Mouse (Mus musculus): ENCODE results near the gene Gm13698.
"Not testable (repeated sequence)": the region's sequence is repeated elsewhere in the genome, so short reads cannot be mapped to it uniquely, and the experiment has no call there.

GRCm38 (mm10) chr2:83955393-83955792, at the start of gene Gm13698:
- TF ChIP-seq CTCF (IDR thresholded peaks at IDR 0.05; ENCODE audit: borderline replicate concordance, extremely low read depth, insufficient read depth, insufficient read length); POLR2A (IDR thresholded peaks at IDR 0.05; ENCODE audit: borderline replicate concordance, extremely low read depth, insufficient read depth, insufficient read length, poor library complexity, severe bottlenecking): not testable (repeated sequence)
